Mouse (Mus musculus) MEL (cell line): ENCODE measurements at regions not wholly inside any gene's neighbourhood (a gene's known extent, or its start where the extent isn't known, plus 50 kb on each side); places are given as distances from the start of the nearest gene placed in this dataset.

Experiments used
- DNase-seq: peaks from one replicate; pipeline ENCODE4 v3.0.0; 2011; ENCODE audit warnings: low read depth, low spot score
- H3K27ac ChIP-seq: 2 replicates; pipeline ENCODE4 v1.5.1; 2012; ENCODE audit warnings: low read depth, mild to moderate bottlenecking, control low read depth, low read length, moderate library complexity; ENCODE audit not compliant: control insufficient read depth
- H3K27me3 ChIP-seq, 2 experiments: fragments of 150-350 bp in 1 of 2; sonication (generic) in 1 of 2; 2 replicates each; pipeline ENCODE4 v1.6.1; 2012; ENCODE audit warnings: low read length in 2 of 2, mild to moderate bottlenecking in 2 of 2, improper control_type of control experiment in 1 of 2, moderate library complexity in 1 of 2; ENCODE audit not compliant: insufficient read depth in 2 of 2, control insufficient read depth in 1 of 2
- H3K36me3 ChIP-seq, 2 experiments: 2 replicates each; pipeline ENCODE4 v1.6.1; 2012 to 2014; ENCODE audit warnings: low read length in 2 of 2, improper control_type of control experiment in 1 of 2, inconsistent platforms in 1 of 2, mild to moderate bottlenecking in 1 of 2; ENCODE audit not compliant: insufficient read depth in 2 of 2, control insufficient read depth in 1 of 2
- H3K4me1 ChIP-seq, 2 experiments: fragments of 150-350 bp in 1 of 2; sonication (generic) in 1 of 2; 2 replicates each; pipeline ENCODE4 v1.6.1; 2012; ENCODE audit warnings: low read length in 2 of 2, improper control_type of control experiment in 1 of 2, mild to moderate bottlenecking in 1 of 2; ENCODE audit not compliant: insufficient read depth in 2 of 2, control insufficient read depth in 1 of 2
- H3K4me3 ChIP-seq, 2 experiments: fragments of 150-350 bp in 1 of 2; sonication (generic) in 1 of 2; 2 replicates each; pipeline ENCODE4 v1.5.1; 2012; ENCODE audit warnings: low read depth in 2 of 2, low read length in 2 of 2, mild to moderate bottlenecking in 2 of 2, moderate library complexity in 2 of 2, control low read depth in 1 of 2, improper control_type of control experiment in 1 of 2; ENCODE audit not compliant: control insufficient read depth in 1 of 2, insufficient read depth in 1 of 2
- H3K79me2 ChIP-seq: 2 replicates; pipeline ENCODE4 v1.6.1; 2012; ENCODE audit warnings: mild to moderate bottlenecking, low read length, moderate library complexity; ENCODE audit not compliant: control insufficient read depth, poor library complexity, insufficient read depth
- H3K9ac ChIP-seq: 2 replicates; pipeline ENCODE4 v1.6.1; 2012; ENCODE audit warnings: low read depth, mild to moderate bottlenecking, control low read depth, low read length, moderate library complexity; ENCODE audit not compliant: control insufficient read depth, poor library complexity, severe bottlenecking
- H3K9me3 ChIP-seq: fragments of 150-350 bp; sonication (generic); replicated peaks from 2 replicates; pipeline ENCODE4 v1.6.1; 2012; ENCODE audit warnings: mild to moderate bottlenecking, low read length, improper control_type of control experiment, moderate library complexity; ENCODE audit not compliant: insufficient read depth
- CHD1 ChIP-seq: IDR thresholded peaks from 2 replicates; pipeline ENCODE4 v1.6.1; 2012; ENCODE audit warnings: low read depth, mild to moderate bottlenecking, inconsistent platforms, low read length, improper control_type of control experiment
- CHD2 ChIP-seq: IDR thresholded peaks from 2 replicates; pipeline ENCODE4 v1.6.1; 2011; ENCODE audit warnings: low read length, improper control_type of control experiment
- CTCF ChIP-seq, 3 experiments: IDR thresholded peaks in 2 of 3; conservative IDR thresholded peaks in 1 of 3; 2 replicates each; pipeline ENCODE4 v1.5.1; 2011 to 2012; ENCODE audit warnings: low read length in 3 of 3, low read depth in 2 of 3, mild to moderate bottlenecking in 2 of 3, improper control_type of control experiment in 1 of 3, inconsistent platforms in 1 of 3, mixed read lengths in 1 of 3, moderate library complexity in 1 of 3; ENCODE audit not compliant: control insufficient read depth in 1 of 3, insufficient read depth in 1 of 3, poor library complexity in 1 of 3, severe bottlenecking in 1 of 3
- ETS1 ChIP-seq: IDR thresholded peaks from 2 replicates; pipeline ENCODE4 v1.6.1; 2012; ENCODE audit warnings: low read depth, mild to moderate bottlenecking, inconsistent platforms, low read length, improper control_type of control experiment, moderate library complexity
- JUND ChIP-seq: IDR thresholded peaks from 2 replicates; pipeline ENCODE4 v1.6.1; 2011; ENCODE audit warnings: low read depth, mild to moderate bottlenecking, improper control_type of control experiment, low read length
- MAFK ChIP-seq: IDR thresholded peaks from 2 replicates; pipeline ENCODE4 v1.6.1; 2011; ENCODE audit warnings: low read depth, mild to moderate bottlenecking, low read length, improper control_type of control experiment, borderline replicate concordance
- MAX ChIP-seq: IDR thresholded peaks from 2 replicates; pipeline ENCODE4 v1.6.1; 2011; ENCODE audit warnings: low read length, improper control_type of control experiment
- MAZ ChIP-seq: IDR thresholded peaks from 2 replicates; pipeline ENCODE4 v1.6.1; 2012; ENCODE audit warnings: low read depth, mild to moderate bottlenecking, inconsistent platforms, low read length, improper control_type of control experiment
- MYC ChIP-seq: IDR thresholded peaks from 2 replicates; pipeline ENCODE4 v1.6.1; 2011; ENCODE audit warnings: low read depth, mild to moderate bottlenecking, low read length, improper control_type of control experiment, moderate library complexity
- POLR2A ChIP-seq, 2 experiments: IDR thresholded peaks; 2 replicates each; pipeline ENCODE4 v1.6.1; 2011 to 2012; ENCODE audit warnings: low read length in 2 of 2, mild to moderate bottlenecking in 2 of 2, control low read depth in 1 of 2, improper control_type of control experiment in 1 of 2, low read depth in 1 of 2, moderate library complexity in 1 of 2; ENCODE audit not compliant: control insufficient read depth in 1 of 2, insufficient read depth in 1 of 2, poor library complexity in 1 of 2
- RAD21 ChIP-seq: IDR thresholded peaks from 2 replicates; pipeline ENCODE4 v1.6.1; 2011; ENCODE audit warnings: mild to moderate bottlenecking, low read depth, low read length, improper control_type of control experiment
- SMC3 ChIP-seq: IDR thresholded peaks from 2 replicates; pipeline ENCODE4 v1.6.1; 2011; ENCODE audit warnings: low read depth, low read length, improper control_type of control experiment
- TAL1 ChIP-seq: IDR thresholded peaks from 2 replicates; pipeline ENCODE4 v1.6.1; 2012; ENCODE audit warnings: mild to moderate bottlenecking, inconsistent platforms, low read length, moderate library complexity, mixed read lengths
- TBP ChIP-seq: IDR thresholded peaks from 2 replicates; pipeline ENCODE4 v1.8.0; 2011; ENCODE audit warnings: low read depth, low read length, improper control_type of control experiment
- TCF12 ChIP-seq: IDR thresholded peaks from 2 replicates; pipeline ENCODE4 v1.6.1; 2014; ENCODE audit warnings: low read depth, mild to moderate bottlenecking, inconsistent platforms, low read length, improper control_type of control experiment, moderate library complexity
- UBTF ChIP-seq: IDR thresholded peaks from 2 replicates; pipeline ENCODE4 v1.6.1; 2012; ENCODE audit warnings: low read depth, mild to moderate bottlenecking, inconsistent platforms, low read length, improper control_type of control experiment, moderate library complexity, borderline replicate concordance; ENCODE audit not compliant: insufficient read depth
- USF1 ChIP-seq: IDR thresholded peaks from 2 replicates; pipeline ENCODE4 v1.6.1; 2014; ENCODE audit warnings: low read depth, mild to moderate bottlenecking, inconsistent platforms, low read length, improper control_type of control experiment, moderate library complexity
- ZMIZ1 ChIP-seq: IDR thresholded peaks from 2 replicates; pipeline ENCODE4 v1.6.1; 2012; ENCODE audit warnings: low read depth, mild to moderate bottlenecking, inconsistent platforms, low read length, improper control_type of control experiment, moderate library complexity
- ZNF384 ChIP-seq: IDR thresholded peaks from 2 replicates; pipeline ENCODE4 v1.6.1; 2012; ENCODE audit warnings: low read depth, mild to moderate bottlenecking, inconsistent platforms, low read length, improper control_type of control experiment

DNA sequence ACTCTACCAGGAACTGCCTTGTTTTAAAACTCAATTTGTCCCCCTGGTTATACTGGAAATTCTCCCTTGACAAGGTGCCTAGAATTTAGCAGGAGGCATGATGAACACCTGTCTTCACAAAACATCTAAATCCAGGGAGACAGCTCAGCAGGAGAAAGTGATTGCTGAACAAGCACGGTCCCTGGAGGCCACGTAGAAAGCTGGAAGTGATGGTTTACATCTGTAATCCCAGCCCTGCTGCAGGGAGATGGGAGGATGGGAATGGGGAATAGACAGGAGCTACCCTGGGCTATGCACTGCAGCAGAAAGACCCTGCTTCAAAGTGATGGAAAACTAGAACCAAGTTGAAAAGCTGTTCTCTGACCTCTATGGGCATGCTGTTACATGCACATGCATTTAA is 119.1 kb upstream of the Gm10295 start:
- no peaks in the 10 kb centered on the region for H3K36me3 ChIP-seq
- H3K4me3 ChIP-seq: no peak overlapping the region
- no peaks in the 10 kb centered on the region for H3K79me2 ChIP-seq
- DNase-seq: no peak
- no peaks in the 10 kb centered on the region for H3K4me1 ChIP-seq
- H3K9ac ChIP-seq: no peak overlapping the region
- no peak for TF ChIP-seq CTCF (IDR thresholded peaks at IDR 0.05 in 2 of 3, conservative IDR thresholded peaks at IDR 0.05 in 1 of 3; ENCODE audit: control insufficient read depth in 1 of 3, insufficient read depth in 1 of 3, low read depth in 2 of 3, low read length in 3 of 3, poor library complexity in 1 of 3, severe bottlenecking in 1 of 3)
- TF ChIP-seq RAD21: no peak
- no peak for TF ChIP-seq CHD1
- TF ChIP-seq MYC: no peak
- no peak for TF ChIP-seq ZMIZ1
- TF ChIP-seq TCF12: no peak
- TF ChIP-seq POLR2A (IDR thresholded peaks at IDR 0.05; ENCODE audit: control insufficient read depth in 1 of 2, insufficient read depth in 1 of 2, low read depth in 1 of 2, low read length in 2 of 2, poor library complexity in 1 of 2): no peak
- TF ChIP-seq MAZ: no peak
- TF ChIP-seq ZNF384: no peak
- no peak overlapping the region for H3K27ac ChIP-seq
- no peaks in the 10 kb centered on the region for H3K9me3 ChIP-seq
- H3K27me3 ChIP-seq: no peaks in the 10 kb centered on the region

DNA sequence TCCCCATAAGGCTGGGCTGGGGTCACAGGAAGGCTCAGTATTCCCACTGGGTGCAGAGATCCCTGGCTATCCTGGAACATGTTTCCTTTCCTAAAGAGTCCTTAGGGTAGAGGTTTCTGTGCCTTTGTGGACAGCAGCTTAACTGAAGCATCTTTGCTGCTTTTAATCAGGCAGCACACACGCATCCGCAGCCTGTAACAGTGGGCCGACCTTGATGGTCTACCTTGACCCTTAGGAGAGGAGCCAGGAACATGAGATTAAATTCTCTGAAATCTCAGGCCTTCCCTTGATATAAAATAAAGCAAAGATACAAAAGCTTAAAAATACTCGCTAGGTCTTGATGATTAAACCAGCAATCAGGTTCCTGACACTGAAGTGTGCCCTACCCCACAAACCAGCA is 118.7 kb upstream of the Gm10295 start:
- Histone ChIP-seq H3K9me3 (no peaks in the 10 kb centered on the region), H3K4me1 (no peaks in the 10 kb centered on the region), H3K79me2 (no peaks in the 10 kb centered on the region), H3K27ac (no peak overlapping the region), H3K4me3 (no peak overlapping the region), H3K36me3 (no peaks in the 10 kb centered on the region), H3K27me3 (no peaks in the 10 kb centered on the region), H3K9ac (no peak overlapping the region)
- no peak for DNase-seq
- no peak for TF ChIP-seq JUND
- TF ChIP-seq CHD2: no peak
- no peak for TF ChIP-seq MYC
- no peak for TF ChIP-seq UBTF
- no peak for TF ChIP-seq MAX
- no peak for TF ChIP-seq ZNF384
- TF ChIP-seq ZMIZ1: no peak
- TF ChIP-seq CHD1: no peak
- TF ChIP-seq MAFK: no peak
- TF ChIP-seq SMC3: no peak
- no peak for TF ChIP-seq USF1
- TF ChIP-seq TCF12: no peak
- TF ChIP-seq TAL1: no peak
- no peak for TF ChIP-seq ETS1
- no peak for TF ChIP-seq TBP
